Mouse (Mus musculus): ENCODE data around the gene Mcl1. TPM values are rescaled to one million over a fixed set of nuclear protein-coding genes. Genes with fewer than 3 reads are reported as not detected.

Mcl1 gene
- polyA plus RNA-seq, 1 experiment from 2014 or later = 91.1 TPM

DNA sequence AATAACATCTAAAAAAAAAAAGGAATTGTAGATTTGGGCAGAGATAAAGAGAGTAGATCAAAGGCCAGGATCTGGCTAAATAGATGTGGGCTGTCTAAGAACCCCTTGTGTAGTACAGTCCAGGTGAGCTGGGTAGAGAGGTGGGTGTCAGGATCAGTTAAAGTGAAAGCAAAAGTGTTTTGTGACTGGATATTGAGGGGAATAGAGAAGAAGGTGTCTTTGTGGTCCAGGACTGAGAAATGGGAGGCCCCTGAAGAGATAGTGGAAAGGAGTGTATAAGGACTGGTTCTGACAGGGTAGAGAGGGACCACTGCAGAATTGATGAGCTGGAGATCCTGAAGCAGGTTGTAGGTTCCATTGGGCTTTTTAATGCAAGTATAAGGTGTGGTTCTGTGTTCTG lies 51.4 kb downstream of the Mcl1 start:
- Histone ChIP-seq H3K36me3 (no peaks in the 10 kb centered on the region), H3K9ac (no peak overlapping the region), H3K4me2 (replicated peaks) (no peak overlapping the region)

More for the DNA sequence above, 51.4 kb downstream of the Mcl1 start:
- H3K9me3 ChIP-seq = 0 out of 2 replicates have a peak, but pooled peaks cover 10% of the 10 kb centered on the region
- no peaks in the 10 kb centered on the region for H3K4me1 ChIP-seq
- H3K4me3 ChIP-seq = no peak overlapping the region
- H3K27me3 ChIP-seq (replicated peaks) = no peaks in the 10 kb centered on the region
- no peak for ATAC-seq (ENCODE audit: low FRiP score, low read depth)
- no peak overlapping the region for H3K27ac ChIP-seq

Other genes starting within 250 kb of the Mcl1 start
- gene Arnt, start 224.4 kb upstream of the Mcl1 start, polyA plus RNA-seq (2016; fragmentation: Nextera tagmentation; extraction: Ambion mirVana) = 28.9 and 33.2 TPM in 2 replicates
- gene Ctsk, start 159.5 kb upstream of the Mcl1 start, polyA plus RNA-seq (2016; fragmentation: Nextera tagmentation; extraction: Ambion mirVana) = 9.2 and 12.3 TPM in 2 replicates
- gene Ctss, start 132.0 kb upstream of the Mcl1 start, polyA plus RNA-seq (2016; fragmentation: Nextera tagmentation; extraction: Ambion mirVana) = 13.3 and 13.7 TPM in 2 replicates
- not detected in 2 replicates for gene Hormad1, start 99.1 kb upstream of the Mcl1 start, polyA plus RNA-seq (2016; fragmentation: Nextera tagmentation; extraction: Ambion mirVana)
- 34.0 and 35.7 TPM in 2 replicates for gene Golph3l, start 69.9 kb upstream of the Mcl1 start, polyA plus RNA-seq (2016; fragmentation: Nextera tagmentation; extraction: Ambion mirVana)
- 95.0 and 95.8 TPM in 2 replicates for gene Ensa, start 33.8 kb upstream of the Mcl1 start, polyA plus RNA-seq (2016; fragmentation: Nextera tagmentation; extraction: Ambion mirVana)
- gene Adamtsl4, start 29.1 kb downstream of the Mcl1 start, polyA plus RNA-seq (2016; fragmentation: Nextera tagmentation; extraction: Ambion mirVana) = 0.96 and 1.3 TPM in 2 replicates
- gene Ecm1, start 80.8 kb downstream of the Mcl1 start, polyA plus RNA-seq (2016; fragmentation: Nextera tagmentation; extraction: Ambion mirVana) = 18.8 and 19.8 TPM in 2 replicates
- gene Tars2, start 101.4 kb downstream of the Mcl1 start, polyA plus RNA-seq (2016; fragmentation: Nextera tagmentation; extraction: Ambion mirVana) = 43.6 and 47.4 TPM in 2 replicates
- 25.4 and 26.2 TPM in 2 replicates for gene Rprd2, start 160.1 kb downstream of the Mcl1 start, polyA plus RNA-seq (2016; fragmentation: Nextera tagmentation; extraction: Ambion mirVana)
- gene Prpf3, start 197.1 kb downstream of the Mcl1 start, polyA plus RNA-seq (2016; fragmentation: Nextera tagmentation; extraction: Ambion mirVana) = 49.5 and 50.8 TPM in 2 replicates
- 345 and 349 TPM in 2 replicates for gene Mrps21, start 212.7 kb downstream of the Mcl1 start, polyA plus RNA-seq (2016; fragmentation: Nextera tagmentation; extraction: Ambion mirVana)
- 4.7 and 4.8 TPM in 2 replicates for gene Ciart, start 223.5 kb downstream of the Mcl1 start, polyA plus RNA-seq (2016; fragmentation: Nextera tagmentation; extraction: Ambion mirVana)
- 13.1 and 13.5 TPM in 2 replicates for gene BC028528, start 233.2 kb downstream of the Mcl1 start, polyA plus RNA-seq (2016; fragmentation: Nextera tagmentation; extraction: Ambion mirVana)
- gene Aph1a, start 235.2 kb downstream of the Mcl1 start, polyA plus RNA-seq (2016; fragmentation: Nextera tagmentation; extraction: Ambion mirVana) = 26.9 and 36.5 TPM in 2 replicates
- gene Car14, start 245.9 kb downstream of the Mcl1 start, polyA plus RNA-seq (2016; fragmentation: Nextera tagmentation; extraction: Ambion mirVana) = 8.6 and 9.3 TPM in 2 replicates

All from neural tube, embryonic 12.5 days (tissue).